Mouse (Mus musculus) kidney, embryonic 14.5 days (tissue): ENCODE data around the gene BC052040. TPM values are rescaled to one million over a fixed set of nuclear protein-coding genes. Genes with fewer than 3 reads are reported as not detected.
A peak's percentile ranks its signal among the peaks of the same experiment; 100 is the strongest.

Experiments
- ATAC-seq: fragments of 200-750 bp; cut with Nextera tagmentation; 2 replicates; pipeline ENCODE4 v1.8.0; 2017; ENCODE audit warnings: moderate number of reproducible peaks, mild to moderate bottlenecking, moderate TSS enrichment, moderate library complexity; ENCODE audit not compliant: low FRiP score, low TSS enrichment
- H3K27ac ChIP-seq: fragments of 300-500 bp; sonication (generic); 2 replicates; pipeline ENCODE4 v1.5.1; 2014; ENCODE audit warnings: low read depth, mild to moderate bottlenecking, low read length, moderate library complexity, mixed read lengths
- H3K27me3 ChIP-seq: fragments of 300-500 bp; sonication (generic); 2 replicates; pipeline ENCODE4 v1.6.1; 2014; ENCODE audit warnings: mild to moderate bottlenecking, low read length; ENCODE audit not compliant: control insufficient read depth, insufficient read depth
- H3K36me3 ChIP-seq: fragments of 300-500 bp; sonication (generic); 2 replicates; pipeline ENCODE4 v1.6.1; 2014; ENCODE audit warnings: low read length, mixed read lengths; ENCODE audit not compliant: control insufficient read depth, insufficient read depth
- H3K4me1 ChIP-seq: fragments of 300-500 bp; sonication (generic); 2 replicates; pipeline ENCODE4 v1.6.1; 2014; ENCODE audit warnings: low read length, mixed read lengths; ENCODE audit not compliant: control insufficient read depth, insufficient read depth
- H3K4me2 ChIP-seq: fragments of 300-500 bp; sonication (generic); replicated peaks from 2 replicates; pipeline ENCODE4 v1.6.1; 2014; ENCODE audit warnings: low read depth, mild to moderate bottlenecking, low read length
- H3K4me3 ChIP-seq: fragments of 300-500 bp; sonication (generic); 2 replicates; pipeline ENCODE4 v1.5.1; 2014; ENCODE audit warnings: mild to moderate bottlenecking, low read length
- H3K9ac ChIP-seq: fragments of 300-500 bp; sonication (generic); 2 replicates; pipeline ENCODE4 v1.6.1; 2014; ENCODE audit warnings: low read depth, mild to moderate bottlenecking, low read length, moderate library complexity
- H3K9me3 ChIP-seq: fragments of 300-500 bp; sonication (generic); 2 replicates; pipeline ENCODE4 v1.6.1; 2016; ENCODE audit warnings: low read length; ENCODE audit not compliant: control insufficient read depth
- WGBS: fragments of 180-500 bp; shearing (Covaris S2); extraction: QIAGEN DNeasy Blood & Tissue Kit; methylation state at CpG from one replicate; pipeline ENCODE4 v1.1.7; 2014; 5-methylcytosine and 5-hydroxymethylcytosine counted together
- polyA plus RNA-seq: library from polyadenylated mRNA; unstranded; fragments of >200 nt; fragmentation: Nextera tagmentation; extraction: Ambion mirVana; gene quantifications from 2 replicates; pipeline ENCODE4 v1.2.1, GENCODE M21; 2014

Gene BC052040
- 11.3 and 16.2 TPM in 2 replicates for polyA plus RNA-seq

DNA sequence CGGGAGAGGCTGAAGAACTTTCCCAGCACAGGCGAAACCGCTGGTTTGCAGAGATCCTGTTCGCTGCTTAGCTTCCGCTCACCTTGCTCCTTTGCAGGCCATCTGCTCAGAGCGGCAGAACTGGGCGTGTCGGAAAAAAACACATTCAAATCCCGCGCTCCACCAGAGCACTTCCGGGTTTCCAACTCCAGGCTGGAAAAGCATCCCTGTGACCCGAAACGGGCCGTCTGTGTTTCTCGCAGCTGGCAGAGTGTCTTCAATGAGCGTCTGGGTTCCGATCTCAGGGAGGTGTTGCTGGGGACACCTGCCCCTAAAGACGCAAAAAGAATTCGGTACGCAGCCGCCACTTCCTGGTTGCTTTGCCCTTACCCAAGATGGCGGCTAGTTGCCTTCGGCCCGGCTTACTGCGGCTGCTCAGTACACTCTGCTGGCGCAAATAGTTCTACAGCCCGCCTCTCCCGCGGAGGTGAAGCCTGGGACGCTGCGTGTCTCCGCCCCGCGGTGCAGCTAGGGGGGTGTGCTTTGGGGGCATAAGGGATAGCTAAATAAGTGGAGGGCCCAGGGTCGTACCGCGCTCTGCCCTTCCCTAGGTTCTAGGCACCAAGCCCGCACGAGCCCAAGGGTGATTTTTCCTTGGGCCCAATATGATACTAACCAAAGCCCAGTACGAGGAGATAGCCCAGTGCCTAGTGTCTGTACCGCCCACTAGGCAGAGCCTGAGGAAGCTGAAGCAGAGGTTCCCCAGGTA is at the start of gene BC052040:
BC052040 (plus strand) TSS at position 476 of the 748 bp plus-strand sequence.
- Histone ChIP-seq H3K4me2 (peak within 1 kb of the TSS; percentile 54), H3K27ac (peak within 1 kb of the TSS; percentile 51), H3K36me3 (no peaks in the 10 kb centered on the region), H3K9me3 (no peaks in the 10 kb centered on the region), H3K4me1 (peaks cover 8% of the 10 kb centered on the region), H3K4me3 (peak within 1 kb of the TSS; percentile 55), H3K27me3 (no peaks in the 10 kb centered on the region), H3K9ac (peak within 1 kb of the TSS; percentile 64)
- peak; percentile 97 for ATAC-seq
- WGBS, result 0% methylated on average over 41 of the region's 41 CpGs

DNA sequence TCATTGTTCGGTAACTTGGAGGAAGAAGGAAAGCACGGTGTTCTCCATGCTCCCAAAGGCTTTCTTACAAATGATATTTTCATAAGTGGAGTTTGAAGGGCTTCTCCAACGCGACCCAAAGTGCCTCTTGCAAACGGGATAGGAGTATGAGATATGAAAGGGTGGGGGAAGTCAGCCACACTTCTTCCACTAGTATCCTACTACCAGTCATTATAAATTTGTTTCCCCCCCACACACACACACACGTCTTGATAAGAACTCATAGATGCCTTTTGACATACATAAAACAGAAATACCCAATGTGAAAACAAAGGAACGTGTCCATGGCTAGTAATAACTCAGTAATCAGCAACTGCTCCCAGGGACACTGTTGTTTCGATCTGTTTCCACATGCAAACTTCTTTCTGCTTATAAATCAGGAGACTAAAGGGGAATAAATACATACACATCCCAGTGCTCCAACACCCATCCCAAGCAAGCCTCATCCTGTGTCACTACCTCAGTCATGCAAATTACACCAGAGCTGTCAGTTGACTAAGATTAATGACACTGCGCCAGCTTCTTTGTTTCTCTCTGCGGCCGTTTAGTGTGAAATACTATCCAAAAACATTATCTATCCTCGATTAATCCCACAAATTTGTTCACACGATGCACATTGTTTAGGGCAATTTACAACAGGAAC is 43.4 kb upstream of the BC052040 start:
- no peak overlapping the region for H3K9ac ChIP-seq
- ATAC-seq, result peak; percentile 90
- WGBS, result 33% methylated on average over 13 of the region's 13 CpGs
- H3K36me3 ChIP-seq, result no peaks in the 10 kb centered on the region
- H3K27ac ChIP-seq, result peak overlapping the region; percentile 18; the same call in 1 of the 2 replicates
- H3K4me2 ChIP-seq, result no peak overlapping the region
- H3K27me3 ChIP-seq, result no peaks in the 10 kb centered on the region
- H3K9me3 ChIP-seq, result no peaks in the 10 kb centered on the region
- 0 out of 2 replicates have a peak, but pooled peaks cover 7% of the 10 kb centered on the region for H3K4me1 ChIP-seq
- H3K4me3 ChIP-seq, result no peak overlapping the region

DNA sequence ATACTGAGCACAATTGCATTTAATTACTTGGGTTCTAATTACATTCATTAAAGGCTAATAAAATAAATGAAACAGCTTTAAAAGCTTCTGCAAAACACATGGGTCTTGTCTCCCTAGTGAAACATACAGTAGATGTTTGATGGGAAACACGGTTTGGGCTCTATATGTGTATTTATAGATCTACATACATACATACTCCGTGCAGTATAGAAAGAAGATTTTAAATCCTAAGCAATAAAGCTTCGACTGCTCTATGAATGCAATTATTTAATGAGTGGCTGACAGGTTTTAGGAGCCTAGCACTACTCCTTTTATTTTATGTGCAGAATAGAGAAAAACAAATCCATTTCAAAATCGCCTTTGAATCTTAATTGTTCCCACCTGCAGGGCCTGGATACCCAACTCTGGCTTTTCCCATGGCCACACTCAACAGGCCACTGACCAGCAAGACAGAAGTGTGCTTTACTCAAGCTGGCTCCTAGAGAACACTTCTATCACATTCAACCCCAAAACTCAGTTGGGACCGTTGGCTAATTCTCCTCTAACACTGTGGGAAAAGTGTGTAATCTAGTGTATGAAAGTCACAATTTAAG is 42.7 kb upstream of the BC052040 start:
- Histone ChIP-seq H3K4me1 (0 out of 2 replicates have a peak, but pooled peaks cover 7% of the 10 kb centered on the region), H3K9me3 (no peaks in the 10 kb centered on the region), H3K4me3 (no peak overlapping the region), H3K9ac (no peak overlapping the region), H3K27ac (peak overlapping the region; percentile 37; the same call in 1 of the 2 replicates), H3K36me3 (no peaks in the 10 kb centered on the region), H3K27me3 (no peaks in the 10 kb centered on the region), H3K4me2 (no peak overlapping the region)
- WGBS, result 34% methylated on average over 5 of the region's 5 CpGs
- ATAC-seq, result no peak

DNA sequence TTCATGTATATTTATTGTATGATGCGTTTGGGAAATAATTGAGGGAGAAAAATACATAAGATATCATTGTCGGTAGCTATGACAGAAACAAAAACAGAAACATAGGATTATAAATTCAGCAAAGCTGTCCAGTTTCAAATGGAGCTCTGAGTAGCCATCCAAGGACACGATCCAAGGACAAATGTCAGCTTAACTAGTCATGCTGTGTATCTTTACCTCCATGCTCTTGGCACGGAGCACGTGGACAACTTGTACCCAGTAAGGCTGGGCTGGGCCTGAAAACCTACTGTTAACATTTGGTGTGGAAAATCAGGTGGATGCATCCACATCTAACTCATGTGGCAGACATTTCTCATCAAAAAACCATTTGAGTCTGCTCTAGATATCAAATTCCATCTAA is 41.8 kb upstream of the BC052040 start:
- Histone ChIP-seq H3K27me3 (no peaks in the 10 kb centered on the region), H3K27ac (no peak overlapping the region), H3K9me3 (no peaks in the 10 kb centered on the region), H3K9ac (no peak overlapping the region), H3K4me2 (no peak overlapping the region), H3K4me1 (0 out of 2 replicates have a peak, but pooled peaks cover 7% of the 10 kb centered on the region), H3K4me3 (no peak overlapping the region), H3K36me3 (no peaks in the 10 kb centered on the region)
- WGBS, result 82% methylated on average over 5 of the region's 5 CpGs
- ATAC-seq, result no peak

DNA sequence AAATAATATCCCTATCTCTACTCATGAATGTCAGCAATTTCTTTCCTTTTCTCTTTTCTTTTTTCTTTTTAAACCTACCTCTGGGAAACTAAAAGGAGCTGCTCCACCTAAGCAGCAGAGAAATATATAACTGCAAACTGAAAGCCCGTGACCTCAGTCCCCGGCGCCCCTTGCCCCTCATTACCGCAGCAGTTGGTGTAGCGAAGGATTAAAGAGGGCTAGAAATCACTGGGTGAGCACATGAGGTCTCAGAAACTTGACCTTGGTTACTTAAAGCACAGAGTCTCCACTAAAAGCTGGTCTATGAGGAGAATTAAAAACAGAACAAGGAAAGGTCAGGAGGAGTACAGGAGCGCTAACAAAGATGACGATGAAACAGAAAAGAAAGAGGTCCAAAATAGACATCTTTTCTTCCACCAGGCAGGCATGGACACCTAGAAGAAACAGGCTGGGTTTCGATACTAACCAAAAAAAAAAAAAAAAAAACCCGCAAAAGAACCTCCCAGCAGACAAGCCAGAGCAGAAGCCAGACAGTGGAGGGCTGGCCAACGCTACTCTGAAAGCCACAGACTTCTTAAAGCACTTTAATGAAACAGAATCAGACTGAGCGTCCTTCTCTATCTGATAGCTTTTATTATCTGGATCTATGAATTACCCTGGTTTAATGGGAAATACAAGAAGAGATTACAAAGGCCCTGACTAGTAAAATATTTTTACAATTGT is 39.0 kb upstream of the BC052040 start:
- Histone ChIP-seq H3K9ac (no peak overlapping the region), H3K27ac (peak overlapping the region; percentile 67; the same call in 1 of the 2 replicates), H3K36me3 (no peaks in the 10 kb centered on the region), H3K27me3 (no peaks in the 10 kb centered on the region), H3K9me3 (no peaks in the 10 kb centered on the region), H3K4me3 (no peak overlapping the region), H3K4me2 (no peak overlapping the region; the same call in 1 of the 2 replicates), H3K4me1 (0 out of 2 replicates have a peak, but pooled peaks cover 5% of the 10 kb centered on the region)
- WGBS, result 16% methylated on average over 11 of the region's 11 CpGs
- ATAC-seq, result peak; percentile 61

DNA sequence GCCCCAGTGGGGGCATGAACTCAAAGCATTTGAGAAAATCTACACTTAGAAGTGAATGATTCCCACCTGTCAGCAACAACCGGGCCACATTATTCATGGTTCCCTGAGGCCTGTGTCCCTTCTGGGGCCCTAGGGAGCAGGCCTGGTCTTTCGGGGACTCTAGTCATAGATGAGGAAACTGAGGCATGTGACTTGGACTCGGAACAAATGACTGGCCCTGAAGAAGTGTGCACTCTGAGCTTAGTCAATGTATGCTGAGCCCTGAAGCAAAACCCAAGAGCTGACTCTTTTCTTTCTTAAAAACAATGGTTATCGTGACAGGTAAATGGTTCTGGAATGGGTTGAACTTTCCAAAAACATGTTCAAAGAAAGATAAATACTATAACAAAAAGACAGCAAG is 38.3 kb upstream of the BC052040 start:
- Histone ChIP-seq H3K4me1 (0 out of 2 replicates have a peak, but pooled peaks cover 5% of the 10 kb centered on the region), H3K9me3 (no peaks in the 10 kb centered on the region), H3K36me3 (no peaks in the 10 kb centered on the region), H3K27ac (no peak overlapping the region; the same call in 1 of the 2 replicates), H3K9ac (no peak overlapping the region), H3K4me2 (no peak overlapping the region), H3K4me3 (no peak overlapping the region), H3K27me3 (no peaks in the 10 kb centered on the region)
- no peak for ATAC-seq
- 42% methylated on average over 4 of the region's 4 CpGs for WGBS

DNA sequence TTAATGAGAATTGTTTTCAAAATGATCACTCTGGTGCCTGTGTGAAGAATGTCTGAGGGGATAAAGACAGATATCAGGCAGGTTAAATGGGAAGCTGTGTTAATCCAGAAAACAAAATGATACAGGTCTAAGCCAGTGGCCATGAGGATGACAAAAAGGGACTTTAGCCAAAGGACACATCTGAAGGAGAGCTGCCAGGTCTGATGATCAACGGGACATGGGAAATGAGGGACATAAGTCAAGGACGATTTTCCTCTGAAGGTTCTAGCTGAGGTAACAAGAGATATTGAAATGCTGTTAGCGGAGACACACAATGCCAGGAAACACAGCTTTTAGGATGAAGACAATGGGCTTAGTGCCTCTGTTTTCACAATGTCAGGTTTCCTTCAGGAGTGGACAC is 29.6 kb upstream of the BC052040 start:
- Histone ChIP-seq H3K4me1 (no peaks in the 10 kb centered on the region), H3K9me3 (no peaks in the 10 kb centered on the region), H3K27me3 (no peaks in the 10 kb centered on the region), H3K27ac (no peak overlapping the region), H3K9ac (no peak overlapping the region), H3K4me3 (no peak overlapping the region), H3K4me2 (no peak overlapping the region), H3K36me3 (no peaks in the 10 kb centered on the region)
- 72% methylated on average over 3 of the region's 3 CpGs for WGBS
- ATAC-seq, result no peak

DNA sequence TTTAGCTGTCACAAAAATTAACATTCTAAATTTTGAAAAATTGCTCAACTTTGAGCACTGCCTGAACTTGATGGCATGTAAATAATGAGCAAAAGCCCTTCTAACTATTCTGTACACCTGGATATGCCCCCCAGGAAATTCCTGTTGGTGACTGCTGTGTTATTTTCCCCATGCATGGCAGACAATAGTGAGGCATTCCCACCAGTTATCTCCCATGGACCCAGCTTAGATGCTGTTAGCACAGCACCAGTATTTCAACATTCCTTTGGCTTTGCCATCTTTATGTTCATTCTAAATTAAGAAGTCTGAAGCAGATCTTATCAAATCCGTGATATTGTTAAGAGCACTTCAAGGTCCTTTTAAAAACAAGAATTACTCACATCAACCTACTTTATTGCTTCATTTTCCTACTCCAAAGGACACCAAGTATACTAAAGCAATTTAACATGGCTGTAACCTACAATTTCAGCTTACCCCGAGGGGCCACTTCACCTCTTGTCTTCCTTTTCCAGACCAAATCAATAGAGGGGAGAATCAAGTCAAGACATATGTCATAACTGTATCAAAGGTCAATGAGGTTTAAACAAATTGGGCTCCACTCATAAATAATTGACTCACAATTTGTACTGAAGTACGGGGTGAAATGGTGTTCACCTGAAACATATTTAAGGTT is 19.2 kb upstream of the BC052040 start:
- Histone ChIP-seq H3K9ac (no peak overlapping the region), H3K9me3 (no peaks in the 10 kb centered on the region), H3K4me3 (no peak overlapping the region), H3K27ac (no peak overlapping the region), H3K4me2 (no peak overlapping the region), H3K36me3 (no peaks in the 10 kb centered on the region), H3K4me1 (no peaks in the 10 kb centered on the region), H3K27me3 (no peaks in the 10 kb centered on the region)
- 52% methylated on average over 3 of the region's 3 CpGs for WGBS
- ATAC-seq, result no peak
